Mouse (Mus musculus) left cerebral cortex, adult 18-20 months (tissue): ENCODE results near the gene Ndufaf3. TPM values are rescaled to one million over a fixed set of nuclear protein-coding genes. Genes with fewer than 3 reads are reported as not detected.
A peak's percentile ranks its signal among the peaks of the same experiment; 100 is the strongest.

Experiments
- DNase-seq, 2 experiments: peaks; one replicate each; pipeline ENCODE4 v3.0.0; 2021 to 2022; ENCODE audit warnings: low spot score in 2 of 2, mixed read lengths in 1 of 2
- total RNA-seq, 2 experiments: library from RNA; stranded (reverse); gene quantifications; 2 replicates each; pipeline ENCODE4 v1.2.3; 2021

Gene Ndufaf3
- total RNA-seq, 2 experiments from 2014 or later, result 53.8 to 70.6 TPM

GRCm38 (mm10) chr9:108573774-108574690 is 6.8 kb upstream of the Ndufaf3 start:
- no peak for DNase-seq

DNA sequence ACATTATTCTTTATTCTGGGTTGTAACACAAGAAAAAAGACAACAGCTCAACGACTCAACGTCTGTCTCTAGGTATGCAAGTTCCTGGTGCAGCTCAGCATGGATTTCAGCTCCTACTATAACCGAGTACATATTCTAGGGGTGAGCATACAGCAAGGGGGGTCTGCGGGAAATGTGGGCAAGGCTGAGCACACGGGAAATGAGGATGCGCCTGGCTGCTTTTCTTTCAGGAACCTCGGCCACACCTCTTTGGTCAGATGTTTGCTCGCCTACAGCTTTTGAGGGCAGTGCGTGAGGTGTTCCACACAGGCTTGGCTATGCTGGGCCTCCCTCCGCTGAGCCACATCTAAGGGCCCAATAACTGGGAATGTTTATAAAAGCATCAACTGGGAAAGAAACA is 5.1 kb upstream of the Ndufaf3 start:
- DNase-seq, result no peak

GRCm38 (mm10) chr9:108571401-108571973 is 4.3 kb upstream of the Ndufaf3 start:
- DNase-seq, result no peak

GRCm38 (mm10) chr9:108570207-108570896 is 3.1 kb upstream of the Ndufaf3 start:
- DNase-seq, result peak; percentile 74 to 75

DNA sequence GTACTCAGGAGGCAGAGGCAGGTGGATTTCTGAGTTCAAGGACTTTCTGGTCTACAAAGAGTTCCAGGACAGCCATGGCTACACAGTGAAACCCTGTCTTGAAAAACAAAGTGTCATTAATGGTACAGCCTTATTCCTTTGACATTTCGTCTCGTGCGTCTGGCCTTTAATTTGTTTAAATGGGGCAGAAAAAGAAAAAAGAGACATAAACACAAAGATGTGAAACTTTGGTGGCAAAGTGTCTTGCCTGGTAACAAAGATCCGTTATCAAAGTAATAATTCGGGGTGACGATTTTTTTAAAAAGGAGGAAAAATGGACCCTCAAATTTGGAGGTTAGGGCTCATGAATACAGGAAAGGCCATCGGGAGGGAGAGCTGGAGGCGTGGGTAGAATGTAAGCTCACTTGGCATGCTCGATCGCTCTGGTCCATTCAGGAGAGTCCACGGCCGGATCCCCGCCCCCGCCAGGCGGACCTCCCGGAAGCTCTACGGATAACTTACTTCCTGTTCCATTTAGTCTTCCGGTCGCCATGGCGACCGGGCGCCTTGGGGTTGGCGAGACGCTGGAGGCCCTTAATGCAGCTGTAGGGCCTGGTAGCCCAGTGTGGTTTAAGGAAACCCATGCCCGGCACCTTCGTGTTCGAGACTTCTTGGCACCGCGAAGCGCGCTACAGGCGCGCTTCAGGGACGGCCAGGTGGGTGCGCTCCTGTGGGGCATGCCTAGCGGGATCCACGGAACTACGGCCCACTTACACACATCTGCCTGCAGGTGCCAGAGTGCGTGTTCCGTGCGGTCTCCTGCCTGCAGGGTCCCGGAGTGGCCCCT is 2.4 kb upstream of the Ndufaf3 start, which contains the start of gene Dalrd3:
Gene Dalrd3 (plus strand): TSS at position 506 of the 826 bp plus-strand sequence.
- DNase-seq, result peak; percentile 84 to 92

DNA sequence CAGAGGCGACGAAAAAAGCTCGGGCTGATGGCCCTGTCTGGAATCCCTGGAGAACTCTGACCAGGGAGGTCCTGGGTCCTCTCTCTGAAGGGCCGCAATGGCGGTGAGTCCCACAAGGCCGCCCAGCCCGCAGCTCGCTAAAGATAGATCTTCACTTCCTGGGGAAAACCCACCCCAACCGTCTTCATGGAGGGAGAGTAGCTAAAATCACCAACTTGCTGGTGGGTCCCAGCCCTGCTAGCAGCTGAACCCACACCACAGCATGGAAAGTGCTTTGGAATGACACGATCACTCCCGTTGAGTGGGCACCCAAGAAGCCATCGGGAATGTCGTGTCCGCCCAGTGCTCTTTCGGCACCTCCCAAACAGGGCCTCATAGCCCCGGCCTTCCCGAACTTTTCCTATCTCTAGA is 1.3 kb upstream of the Ndufaf3 start:
- DNase-seq, result no peak

DNA sequence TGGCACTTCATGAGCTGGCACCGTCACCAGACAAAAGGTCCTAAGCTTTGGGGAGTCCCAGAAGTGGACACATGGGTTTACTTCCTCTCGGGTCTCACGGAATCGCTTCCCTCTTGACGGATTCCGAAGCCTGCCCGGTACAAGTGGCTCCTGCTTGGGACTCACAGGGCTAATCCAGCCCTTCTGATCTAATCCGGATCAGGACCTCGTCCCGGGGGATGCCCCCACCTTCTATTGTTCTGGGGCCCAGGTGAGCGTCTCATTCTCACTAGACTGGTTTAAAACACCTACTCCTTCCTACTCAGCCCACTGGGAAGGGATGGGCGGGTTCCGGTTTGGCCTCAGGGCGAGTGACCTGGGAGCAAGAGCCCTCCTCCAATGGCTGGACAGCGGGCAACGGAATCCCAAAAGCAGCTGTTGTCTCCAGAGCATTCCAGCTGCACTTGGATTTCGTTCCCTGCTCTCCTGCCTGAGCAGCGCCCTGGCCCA is 741 bp upstream of the Ndufaf3 start:
- DNase-seq, result no peak

DNA sequence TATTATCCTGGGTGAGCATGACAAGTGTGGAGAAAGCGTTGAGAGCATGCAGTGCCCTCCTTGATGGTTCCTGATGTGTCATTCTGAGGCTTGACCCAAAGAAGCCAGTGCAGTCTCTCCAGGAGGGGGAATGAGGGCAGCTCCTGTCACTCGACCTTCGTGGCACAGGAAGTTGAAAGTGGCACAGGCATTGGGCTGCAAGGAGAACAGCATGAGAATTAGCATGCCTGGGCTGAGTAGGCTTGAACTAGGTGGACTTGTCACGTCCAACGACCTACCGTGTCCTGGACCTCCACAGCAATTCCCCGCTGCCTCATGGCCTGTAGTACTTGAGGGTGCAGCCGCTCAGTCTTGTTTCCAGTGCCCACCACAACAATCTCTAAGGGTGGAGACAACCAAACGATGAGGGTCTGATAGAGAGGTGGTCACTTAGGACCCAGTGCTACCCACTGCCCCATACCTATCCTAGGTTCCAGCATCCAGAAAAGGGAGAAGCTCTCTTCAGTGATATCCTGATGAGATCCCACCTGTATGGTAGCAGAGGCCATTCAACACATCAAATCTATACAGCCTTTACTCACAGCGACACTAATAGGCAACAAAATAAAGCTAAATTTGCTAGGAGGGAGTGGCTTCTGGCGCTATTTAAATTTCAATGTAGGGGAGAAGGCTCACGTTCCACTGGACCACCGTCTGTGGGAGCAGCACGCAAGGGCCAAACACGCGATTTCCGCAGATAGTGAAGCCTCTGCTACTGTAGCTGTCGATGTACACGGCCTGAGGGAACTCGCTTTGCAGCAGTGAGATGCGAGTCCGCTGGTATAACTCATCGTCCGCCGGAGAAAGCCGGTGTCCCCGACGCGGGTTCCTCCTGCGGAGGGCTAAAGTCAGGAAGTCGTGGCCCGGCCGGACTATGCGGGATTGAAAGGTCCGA is 1.1 kb downstream of the Ndufaf3 start:
- DNase-seq, result no peak

- no peak for DNase-seq
These were observed 3.1 kb downstream of the Ndufaf3 start for GRCm38 (mm10) chr9:108564131-108564530.

DNA sequence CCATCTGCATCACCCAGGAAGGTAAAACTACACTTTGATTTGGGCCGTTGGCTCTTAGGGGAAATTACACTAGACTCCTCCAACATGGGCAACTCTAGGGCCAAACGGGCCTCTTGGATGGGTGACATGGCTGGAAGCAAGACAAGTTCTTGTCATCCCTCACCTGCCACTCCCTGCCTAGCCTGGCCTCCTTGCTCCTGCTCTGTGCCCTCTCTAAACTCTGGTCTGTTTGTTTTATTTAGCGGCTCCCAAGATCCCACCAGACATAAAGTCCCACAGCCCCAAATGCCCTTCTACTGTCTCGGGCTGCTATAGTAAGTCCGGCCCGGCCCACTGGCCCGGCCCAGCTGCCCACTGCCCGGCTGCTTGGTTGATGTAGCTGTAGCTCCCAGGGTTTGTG is 3.6 kb downstream of the Ndufaf3 start:
- no peak for DNase-seq

GRCm38 (mm10) chr9:108560227-108560841 is 6.9 kb downstream of the Ndufaf3 start, which contains the start of gene Impdh2:
Gene Impdh2 (plus strand): TSS chr9:108560286.
- peak; percentile 89 to 92 for DNase-seq

- no peak for DNase-seq
These were observed 8.1 kb downstream of the Ndufaf3 start for GRCm38 (mm10) chr9:108559169-108559568.

GRCm38 (mm10) chr9:108546875-108547274 is 20.4 kb downstream of the Ndufaf3 start:
- DNase-seq, result no peak

DNA sequence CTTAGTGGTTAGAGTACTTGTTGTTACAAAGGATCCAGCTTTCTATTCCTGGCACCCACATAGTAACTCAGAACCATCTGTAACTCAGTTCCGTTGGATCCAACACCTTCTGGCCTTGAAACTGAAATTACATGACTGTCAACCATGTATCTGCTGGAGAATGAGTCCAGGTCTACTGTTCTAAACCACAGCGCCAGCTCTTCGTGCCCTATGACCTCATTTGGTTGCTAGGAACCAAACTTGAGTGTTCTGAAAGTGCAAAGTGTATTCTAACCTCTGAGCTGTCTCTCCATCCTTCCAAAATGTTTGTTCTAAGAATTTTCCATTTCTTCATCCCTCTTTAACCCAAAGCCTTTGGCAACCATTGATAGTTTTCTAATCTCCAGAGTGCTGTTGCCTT is 21.2 kb downstream of the Ndufaf3 start:
- DNase-seq, result no peak

- no peak for DNase-seq
These were observed 26.4 kb downstream of the Ndufaf3 start for GRCm38 (mm10) chr9:108540846-108541245.

DNA sequence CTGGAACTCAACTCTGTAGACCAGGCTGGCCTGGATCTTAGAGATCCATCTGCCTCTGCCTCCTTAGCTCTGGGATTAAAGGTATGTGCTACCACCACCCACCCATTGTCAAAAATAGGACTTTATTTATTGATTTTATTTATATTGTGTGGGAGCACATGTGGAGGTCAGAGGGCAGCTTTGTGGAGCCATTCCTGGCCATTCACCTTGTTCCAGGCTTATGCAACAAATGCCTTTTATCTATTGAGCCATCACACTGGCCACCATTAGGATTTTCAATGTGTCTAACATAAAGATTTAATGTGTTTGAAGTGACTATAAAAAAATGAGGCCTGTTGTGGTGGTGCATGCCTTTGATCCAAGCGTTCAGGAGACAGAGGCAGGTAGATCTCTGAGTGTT is 35.7 kb downstream of the Ndufaf3 start:
- DNase-seq, result no peak

GRCm38 (mm10) chr9:108530954-108531353 is 36.3 kb downstream of the Ndufaf3 start:
- DNase-seq, result no peak

GRCm38 (mm10) chr9:108525400-108525799 is 41.8 kb downstream of the Ndufaf3 start:
- no peak for DNase-seq

- no peak for DNase-seq
These were observed 43.9 kb downstream of the Ndufaf3 start for GRCm38 (mm10) chr9:108523341-108523740.
